Mouse (Mus musculus) bone marrow macrophage, adult 2 months (primary cell): ENCODE results near the gene Nudt17.

Source experiments
- CTCF ChIP-seq: IDR thresholded peaks from 2 replicates; pipeline ENCODE4 v1.5.1; 2012; ENCODE audit warnings: low read depth, mild to moderate bottlenecking, low read length, moderate library complexity
- POLR2A ChIP-seq: IDR thresholded peaks from 2 replicates; pipeline ENCODE4 v1.6.1; 2012; ENCODE audit warnings: mild to moderate bottlenecking, low read depth, low read length, borderline replicate concordance

GRCm38 (mm10) chr3:96728634-96729402 is 20.5 kb upstream of the Nudt17 start:
- no peak for TF ChIP-seq POLR2A
- no peak for TF ChIP-seq CTCF
